Mouse (Mus musculus) thymus, postnatal 4 days (tissue): ENCODE measurements at regions not wholly inside any gene's neighbourhood (a gene's known extent, or its start where the extent isn't known, plus 50 kb on each side); places are given as distances from the start of the nearest gene placed in this dataset.

Source experiments
- DNase-seq: peaks from one replicate; pipeline ENCODE4 v3.0.0; 2021

DNA sequence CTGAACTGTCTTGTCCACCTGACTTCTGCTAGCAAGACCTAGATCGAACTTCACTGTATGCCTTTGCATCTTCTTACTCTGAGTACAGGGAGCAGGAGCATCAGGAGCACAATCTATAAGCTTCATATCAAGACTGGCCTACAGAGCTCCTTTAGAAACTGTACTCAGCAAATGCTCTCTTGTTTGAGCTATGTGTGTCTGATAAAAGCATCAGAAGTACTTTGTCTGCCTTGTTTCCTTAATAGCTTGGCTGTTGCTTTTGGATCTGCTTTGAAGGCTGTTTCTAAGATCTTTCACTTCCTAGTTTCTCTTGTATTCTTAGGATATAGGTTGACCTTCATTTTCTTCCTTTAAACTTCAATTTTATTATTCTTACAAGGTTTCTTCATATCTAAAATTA, 175.3 kb upstream of the Cypt12 start:
- DNase-seq, result no peak

DNA sequence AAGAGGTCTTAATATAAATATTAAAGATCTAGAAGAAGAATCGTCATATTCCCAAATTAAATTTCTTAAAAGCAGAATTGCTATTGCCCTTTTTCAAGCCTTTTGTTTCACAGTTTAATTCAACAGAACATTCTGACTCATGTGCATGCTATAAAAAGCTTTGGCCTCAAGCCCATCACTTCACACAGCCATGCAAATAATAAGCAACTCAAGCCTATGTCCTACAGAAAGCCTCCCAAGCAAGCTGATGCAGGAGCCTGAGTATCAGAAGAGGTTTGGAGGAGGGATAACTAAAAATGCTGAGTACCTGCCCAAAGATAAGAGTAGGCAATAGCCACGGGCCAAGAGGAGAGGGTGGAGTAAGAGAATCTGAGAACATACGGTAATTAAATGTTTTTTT, 169.1 kb upstream of the Cypt12 start:
- DNase-seq, result no peak

DNA sequence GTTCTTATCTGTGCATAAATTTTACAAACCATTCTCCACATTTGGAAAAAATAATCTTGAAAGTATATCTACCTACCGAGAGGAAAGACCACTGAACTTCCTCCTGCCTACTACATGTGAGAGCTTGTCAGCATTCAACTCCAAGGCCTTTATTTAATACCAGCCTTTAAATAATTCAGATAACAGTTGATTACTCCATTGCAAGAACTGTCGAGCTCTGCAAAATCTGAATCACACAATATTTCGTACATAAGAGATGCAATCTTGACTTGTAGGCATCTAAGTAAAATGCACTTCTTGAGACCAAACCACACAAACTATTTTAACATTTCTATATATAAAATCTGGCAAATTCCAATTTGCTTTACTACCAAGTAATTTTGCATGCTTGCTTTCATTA, 164.1 kb upstream of the Cypt12 start:
- no peak for DNase-seq

DNA sequence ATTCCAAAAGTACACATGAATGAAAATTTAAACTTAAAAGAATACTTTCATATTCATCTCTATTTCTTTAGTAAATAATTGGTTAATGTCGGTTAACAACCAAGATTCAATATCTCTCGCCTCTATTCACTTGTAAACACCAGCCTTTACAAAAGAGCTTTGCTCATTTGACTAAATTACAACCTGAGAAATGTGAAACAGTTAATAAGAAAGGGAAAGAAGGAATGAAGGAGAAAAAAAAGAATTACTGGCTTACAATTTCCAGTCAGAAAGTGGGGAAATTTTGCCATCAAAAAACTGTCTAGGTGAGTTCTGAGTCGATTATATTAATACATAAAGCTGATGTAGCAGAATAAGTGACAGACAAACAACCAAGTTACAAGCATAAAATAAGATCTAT, 163.6 kb upstream of the Cypt12 start:
- no peak for DNase-seq

DNA sequence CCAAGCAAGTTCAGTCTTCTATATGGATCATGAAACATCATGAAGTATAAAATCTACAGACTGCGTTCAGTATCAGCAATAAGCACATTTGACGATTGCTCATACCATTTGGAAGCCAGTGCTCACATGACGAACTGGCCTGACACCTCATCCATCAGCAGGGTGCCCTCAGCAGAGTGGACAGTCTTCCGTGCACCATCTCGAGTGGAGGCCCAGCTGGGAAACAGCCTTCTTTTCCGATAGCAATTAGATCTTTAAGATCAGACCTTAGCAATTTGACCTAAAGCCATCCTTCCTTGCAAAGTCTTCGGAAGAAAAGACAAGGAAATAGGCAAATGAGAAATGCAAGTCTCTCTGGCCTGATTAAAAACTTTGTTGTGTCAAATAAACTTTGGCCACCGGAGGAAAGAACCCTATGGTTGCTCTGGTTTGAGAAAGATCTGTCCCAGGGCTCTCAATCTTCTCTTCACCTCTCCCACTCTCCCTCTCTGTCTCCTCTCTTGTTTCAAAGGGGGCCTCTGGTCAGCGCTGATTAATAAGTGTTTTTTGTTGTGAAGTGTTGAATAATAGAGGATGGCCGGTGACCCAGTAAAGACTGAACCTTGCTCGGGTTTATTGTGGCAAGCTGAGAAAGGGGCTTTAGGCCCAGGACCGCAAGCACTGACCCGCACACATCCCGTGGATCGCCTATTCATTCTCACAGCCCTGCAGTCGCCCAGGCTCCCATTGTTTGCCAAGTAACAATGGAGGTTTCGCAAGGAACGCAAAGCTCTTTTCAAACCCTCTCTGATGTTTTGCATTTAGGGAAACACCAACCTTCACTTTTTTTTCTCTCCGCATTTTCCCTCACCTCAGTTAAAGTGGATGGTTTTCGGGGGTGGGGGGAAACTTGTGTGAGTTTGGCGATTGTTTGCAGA, 162.8 kb upstream of the Cypt12 start:
- no peak for DNase-seq

DNA sequence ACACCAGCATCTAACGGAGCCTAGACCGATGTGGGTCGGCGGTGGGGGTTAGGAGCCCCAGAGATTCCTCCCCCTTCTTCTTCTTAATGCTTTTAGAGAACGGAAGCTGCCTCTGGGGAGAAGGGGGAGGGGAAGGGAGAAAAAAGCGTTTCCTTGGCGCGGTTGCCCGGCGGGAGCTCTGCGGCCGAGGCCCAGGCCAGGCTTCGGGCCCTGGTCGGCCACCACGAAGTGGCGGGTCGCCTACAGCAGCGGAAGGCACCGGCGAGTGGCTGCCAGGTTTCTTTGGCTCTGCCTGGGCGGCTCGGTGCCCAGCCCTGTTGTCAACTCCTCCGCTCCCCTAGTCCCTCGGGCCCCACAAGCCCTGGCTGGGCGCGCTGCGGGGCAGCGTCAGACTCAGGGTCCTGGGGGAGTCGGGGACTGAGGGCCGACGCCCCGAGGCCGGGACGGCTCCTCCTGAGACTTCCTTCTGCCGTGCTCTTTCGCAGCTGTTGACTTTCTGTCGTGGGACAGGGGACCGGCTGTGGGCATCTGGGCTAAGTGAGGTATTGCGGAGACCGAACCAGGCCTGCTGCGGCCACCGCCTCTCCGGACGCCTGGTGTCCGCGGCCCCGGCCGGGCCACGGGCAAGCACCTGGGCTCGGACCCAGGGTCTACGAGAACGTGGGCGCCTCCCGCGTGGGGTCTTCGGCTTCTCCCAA, 162.0 kb upstream of the Cypt12 start:
- DNase-seq, result no peak

DNA sequence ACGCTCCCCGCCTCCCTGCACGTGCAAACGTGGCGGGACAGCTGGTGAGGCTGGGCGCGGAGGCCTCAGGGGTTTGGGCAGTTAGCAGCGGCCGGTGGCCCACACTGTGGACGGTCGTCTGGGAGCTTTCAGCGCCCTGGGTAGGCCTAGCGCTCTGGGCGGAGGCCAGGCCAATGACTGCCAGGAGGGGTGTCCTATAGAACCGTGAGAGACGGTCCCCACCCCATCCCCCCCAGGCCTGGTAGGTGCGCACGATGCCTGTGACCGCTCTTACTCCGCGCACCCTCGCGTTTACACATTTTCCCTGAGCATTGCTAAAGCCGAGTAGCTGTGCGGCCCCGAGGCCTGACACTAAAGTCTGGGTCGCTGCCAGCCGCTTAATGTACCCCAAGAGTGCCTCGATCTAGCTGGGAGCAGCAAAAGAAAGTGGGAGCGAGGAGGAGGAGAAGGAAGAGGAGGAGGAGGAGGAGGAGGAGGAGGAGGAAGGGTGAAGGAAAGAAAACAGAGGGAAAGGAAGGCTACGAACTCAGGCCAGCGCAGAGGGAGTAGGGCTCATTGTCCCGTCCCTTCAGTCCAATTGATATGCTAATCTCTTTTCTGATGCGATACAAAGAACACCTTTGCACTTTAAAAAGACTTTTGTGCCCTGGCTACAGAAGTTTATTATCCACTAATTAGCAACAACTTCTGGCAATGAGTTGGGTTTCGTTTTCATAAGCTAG, 161.3 kb upstream of the Cypt12 start:
- no peak for DNase-seq

DNA sequence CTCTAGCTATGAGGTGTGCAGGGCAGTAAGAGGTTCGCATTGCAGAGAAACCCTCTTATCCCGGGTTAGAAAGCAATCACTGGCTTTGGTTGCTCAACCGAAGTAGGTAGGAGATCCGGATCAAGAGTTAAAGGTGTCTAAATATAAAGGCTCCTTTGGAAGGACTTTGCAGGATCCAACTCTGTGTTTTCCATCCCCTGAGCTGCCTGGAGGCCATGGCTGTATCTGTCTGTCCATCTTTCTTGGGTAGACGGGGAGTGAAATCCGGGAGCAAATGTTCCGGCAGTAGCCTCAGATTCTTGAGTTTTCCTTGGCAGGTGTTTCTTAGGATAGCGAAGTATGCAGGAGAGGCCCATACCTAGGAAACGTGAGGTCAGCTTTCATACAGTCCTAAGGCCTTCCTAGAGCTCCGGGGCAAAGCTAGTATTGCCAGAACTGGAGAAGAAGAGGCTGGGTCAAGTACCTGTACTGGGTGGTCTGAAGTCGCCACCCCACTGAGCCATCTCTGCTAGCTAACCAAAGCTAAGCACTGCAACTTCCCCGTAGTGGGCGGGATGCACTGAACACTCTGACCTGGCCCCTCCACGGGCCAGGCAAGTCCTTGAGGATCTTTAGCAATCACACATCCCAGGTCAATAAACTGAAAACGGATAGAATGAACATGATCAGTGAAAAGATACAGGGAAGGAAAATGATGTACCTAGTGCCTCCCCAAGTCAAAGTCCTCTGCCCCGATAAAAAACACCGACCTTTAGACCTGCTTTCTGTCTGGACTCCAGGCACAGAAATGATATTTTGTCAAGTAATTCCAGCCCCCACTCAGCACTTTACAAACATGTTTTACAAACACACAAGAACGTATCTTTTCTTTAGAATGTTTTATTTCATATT, 160.5 kb upstream of the Cypt12 start:
- DNase-seq, result no peak

DNA sequence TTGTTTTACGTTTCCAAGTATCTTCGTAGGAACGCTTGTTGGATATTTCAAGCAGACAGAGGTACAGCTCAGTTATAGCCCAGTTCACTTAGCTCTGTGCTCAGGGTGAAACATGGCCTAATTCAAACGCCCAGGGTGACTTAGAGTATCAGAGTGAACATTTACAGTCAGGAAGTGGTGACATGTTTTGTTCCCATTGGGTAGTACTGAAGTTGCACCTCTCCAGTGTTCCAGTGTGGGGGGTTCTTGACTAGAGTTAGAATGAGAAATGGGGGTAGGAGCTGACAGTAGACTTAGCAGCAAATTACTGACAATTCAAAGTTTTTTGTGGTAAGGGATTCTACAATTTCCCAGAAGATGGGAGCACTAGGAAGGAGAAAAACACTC, 159.9 kb upstream of the Cypt12 start:
- DNase-seq, result no peak

DNA sequence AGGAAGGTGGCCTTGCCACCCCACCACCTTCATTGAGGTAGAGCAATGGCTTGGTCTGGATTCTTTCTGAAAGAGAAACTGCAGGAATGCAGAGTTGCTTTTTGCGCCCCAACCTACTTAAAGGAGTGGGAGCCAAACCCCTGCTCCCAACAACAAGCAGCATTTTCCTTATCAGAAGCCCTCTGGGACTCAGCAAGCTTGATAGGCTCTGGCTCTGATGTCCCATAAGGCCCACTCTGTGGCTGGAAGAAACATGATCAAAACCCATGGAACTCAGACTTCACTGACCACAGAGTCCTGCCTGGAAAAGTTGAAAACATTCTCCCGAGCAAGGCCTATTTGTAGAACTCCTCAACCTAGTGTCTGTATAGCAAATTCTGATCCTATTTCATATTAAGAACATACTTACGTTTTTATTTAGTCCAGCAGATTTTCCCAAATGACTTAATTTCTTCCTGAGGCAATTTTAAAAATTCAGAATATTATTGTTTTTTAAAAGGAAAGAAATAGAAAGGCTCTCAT, 159.4 kb upstream of the Cypt12 start:
- no peak for DNase-seq

DNA sequence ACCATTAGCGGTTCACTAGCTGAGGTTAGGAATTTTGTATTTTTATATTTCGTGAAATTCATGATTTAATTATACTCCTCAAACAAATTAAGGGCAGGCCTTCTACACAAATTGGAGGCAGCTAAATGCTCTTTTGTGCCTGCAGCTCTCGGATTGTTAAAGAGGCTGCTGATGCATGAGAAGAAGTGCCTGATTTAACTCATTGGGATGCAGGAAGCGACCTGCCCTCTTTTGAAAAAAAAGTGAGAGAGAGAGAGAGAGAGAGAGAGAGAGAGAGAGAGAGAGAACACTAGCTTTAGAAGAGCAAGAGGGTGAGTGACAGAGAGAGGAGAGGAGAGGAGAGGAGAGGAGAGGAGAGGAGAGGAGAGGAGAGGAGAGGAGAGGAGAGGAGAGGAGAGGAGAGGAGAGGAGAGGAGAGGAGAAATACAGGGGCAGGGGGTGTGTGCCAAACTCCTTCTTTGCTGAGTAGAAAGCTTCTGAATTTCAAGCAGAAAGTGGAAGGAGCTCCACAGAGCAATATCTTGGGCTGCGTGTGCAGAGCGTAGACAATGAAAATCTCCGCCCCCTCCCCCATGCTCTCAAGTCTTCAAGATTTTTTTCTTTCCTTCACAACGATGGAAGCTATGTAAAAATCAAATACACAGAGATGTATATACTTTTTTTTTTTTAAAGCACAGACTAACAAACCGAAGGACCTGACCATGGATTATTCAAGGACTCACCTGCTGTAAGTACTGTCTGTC, 158.6 kb upstream of the Cypt12 start:
- no peak for DNase-seq

DNA sequence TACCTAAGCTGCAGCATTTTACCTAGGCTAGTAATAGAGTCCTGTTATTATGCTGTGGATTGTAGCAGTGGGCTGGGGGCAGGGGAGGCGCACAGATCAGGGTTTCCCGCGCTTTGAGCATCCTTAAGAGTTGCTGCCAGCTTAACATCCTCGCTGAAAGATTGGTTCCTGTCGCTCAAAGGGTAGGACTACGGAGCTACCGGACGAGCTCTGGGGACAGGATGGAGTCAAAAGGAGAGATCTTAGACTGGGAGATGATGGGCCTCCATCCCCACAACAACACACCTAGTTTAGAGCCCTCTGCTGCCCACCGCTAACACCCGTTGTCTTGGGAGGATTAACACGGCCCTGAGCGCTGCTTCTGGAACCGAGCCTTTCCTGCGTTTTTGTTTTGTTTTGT, 157.9 kb upstream of the Cypt12 start:
- DNase-seq, result no peak

DNA sequence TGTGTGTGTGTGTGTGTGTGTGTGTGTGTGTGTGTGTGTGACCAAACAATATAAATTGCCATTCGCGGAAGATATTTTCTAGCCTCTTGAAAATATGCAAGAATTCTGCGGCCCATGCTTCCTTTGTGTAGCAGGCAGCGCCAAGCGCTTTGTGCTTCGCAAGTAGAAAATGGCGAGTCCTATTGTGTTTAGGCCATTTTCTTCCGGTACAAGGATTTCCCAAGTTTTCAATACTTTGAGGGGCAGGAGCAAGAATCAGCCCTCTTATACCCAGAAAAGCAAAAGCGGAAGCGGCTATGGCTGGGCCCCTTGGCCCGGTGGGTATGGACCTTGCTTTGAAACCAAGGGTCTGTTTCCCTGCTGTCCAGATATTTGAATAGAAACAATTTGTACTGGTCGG, 157.4 kb upstream of the Cypt12 start:
- no peak for DNase-seq

DNA sequence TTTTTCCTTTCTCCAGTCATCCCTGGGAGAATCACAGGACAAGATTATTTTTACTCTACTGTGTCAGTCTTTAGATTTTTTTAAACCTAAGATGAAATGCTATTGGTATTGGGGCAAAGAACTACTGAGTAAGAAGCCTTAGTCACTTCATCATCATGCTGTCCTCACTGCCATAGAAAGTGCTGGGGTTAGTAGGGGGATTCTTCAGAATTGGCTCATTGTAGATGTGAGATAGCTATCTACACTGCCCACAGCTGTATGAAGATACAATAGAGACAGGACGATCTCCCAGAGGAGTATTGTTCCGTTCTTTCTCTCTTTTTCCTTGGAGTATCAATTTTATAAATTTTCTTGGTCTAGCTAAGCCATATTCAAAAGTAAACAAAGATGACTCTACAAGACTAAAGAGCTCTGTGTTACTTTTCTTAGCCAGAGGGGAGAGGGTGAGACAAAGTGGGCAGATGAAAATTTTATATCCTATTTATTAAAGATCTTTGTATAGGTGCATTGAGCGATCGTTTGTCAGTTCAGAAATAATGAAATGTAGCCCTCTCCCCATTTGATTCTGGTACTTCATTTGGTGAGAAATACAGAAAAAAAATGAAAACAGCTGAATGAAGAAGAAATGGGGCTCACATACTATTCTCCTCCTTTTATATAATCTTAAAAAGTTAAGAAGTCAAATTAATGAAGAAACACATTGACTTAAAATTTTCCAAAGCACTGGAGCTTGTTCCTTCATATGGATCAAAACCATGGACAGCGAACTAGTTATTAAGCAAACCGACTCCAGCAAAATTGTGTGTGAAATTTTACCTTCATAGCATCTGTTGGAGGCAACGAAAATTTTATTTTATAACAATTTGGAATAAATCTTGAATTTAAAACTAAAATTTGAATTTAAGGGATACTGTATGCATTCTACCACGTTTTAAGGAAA, 156.6 kb upstream of the Cypt12 start:
- no peak for DNase-seq

DNA sequence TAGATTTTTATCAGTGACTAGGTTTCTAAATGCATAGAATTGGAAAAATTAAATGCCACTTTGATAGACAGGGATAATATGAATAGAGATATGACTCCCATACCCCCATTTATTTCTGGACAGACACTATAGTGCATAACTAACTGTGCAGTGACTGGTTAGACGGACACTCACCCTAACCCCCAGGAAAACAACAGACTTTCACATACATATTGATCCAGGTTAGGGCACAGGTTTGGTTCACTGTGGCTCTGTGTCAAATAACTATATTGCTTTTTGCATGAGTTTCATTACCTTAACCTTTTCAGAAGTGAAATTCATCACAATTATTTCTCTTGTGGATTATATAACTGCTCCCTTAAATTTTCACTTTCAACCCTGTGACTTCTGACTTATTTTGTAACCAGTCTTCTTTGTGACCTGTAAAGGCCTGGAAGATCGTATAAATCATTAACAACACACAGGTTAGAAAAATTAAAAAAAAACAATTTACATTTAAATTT, 155.6 kb upstream of the Cypt12 start:
- DNase-seq, result no peak

DNA sequence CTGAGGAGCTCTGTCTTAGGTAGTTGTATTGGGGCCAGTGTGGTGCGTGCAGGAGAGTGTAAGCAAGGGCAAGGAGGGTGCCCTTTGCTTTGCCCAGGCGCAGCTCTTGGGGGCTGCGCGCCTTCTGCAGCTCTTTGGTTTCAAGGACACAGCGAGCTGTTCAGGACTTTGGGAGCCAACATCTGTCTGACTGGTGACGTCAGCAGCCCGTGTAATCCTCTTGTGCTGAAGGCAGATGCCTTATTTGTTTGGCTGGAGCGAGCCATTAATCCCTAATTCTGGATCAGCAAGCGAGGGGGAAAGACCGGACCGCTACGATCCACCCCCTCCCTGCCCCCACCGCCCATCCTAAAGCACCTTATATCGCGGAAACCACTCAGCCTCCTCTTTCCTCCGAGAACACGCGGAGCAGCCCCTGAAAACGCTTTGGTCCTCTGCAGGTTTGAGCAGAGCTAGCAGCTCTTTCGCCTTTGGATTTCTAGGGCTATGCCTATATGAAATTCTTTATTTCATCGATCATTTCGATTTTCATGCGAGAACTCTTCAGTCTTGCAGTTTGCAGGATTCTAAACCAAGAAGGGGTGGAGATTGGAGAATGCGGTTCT, 154.5 kb upstream of the Cypt12 start:
- DNase-seq, result no peak

DNA sequence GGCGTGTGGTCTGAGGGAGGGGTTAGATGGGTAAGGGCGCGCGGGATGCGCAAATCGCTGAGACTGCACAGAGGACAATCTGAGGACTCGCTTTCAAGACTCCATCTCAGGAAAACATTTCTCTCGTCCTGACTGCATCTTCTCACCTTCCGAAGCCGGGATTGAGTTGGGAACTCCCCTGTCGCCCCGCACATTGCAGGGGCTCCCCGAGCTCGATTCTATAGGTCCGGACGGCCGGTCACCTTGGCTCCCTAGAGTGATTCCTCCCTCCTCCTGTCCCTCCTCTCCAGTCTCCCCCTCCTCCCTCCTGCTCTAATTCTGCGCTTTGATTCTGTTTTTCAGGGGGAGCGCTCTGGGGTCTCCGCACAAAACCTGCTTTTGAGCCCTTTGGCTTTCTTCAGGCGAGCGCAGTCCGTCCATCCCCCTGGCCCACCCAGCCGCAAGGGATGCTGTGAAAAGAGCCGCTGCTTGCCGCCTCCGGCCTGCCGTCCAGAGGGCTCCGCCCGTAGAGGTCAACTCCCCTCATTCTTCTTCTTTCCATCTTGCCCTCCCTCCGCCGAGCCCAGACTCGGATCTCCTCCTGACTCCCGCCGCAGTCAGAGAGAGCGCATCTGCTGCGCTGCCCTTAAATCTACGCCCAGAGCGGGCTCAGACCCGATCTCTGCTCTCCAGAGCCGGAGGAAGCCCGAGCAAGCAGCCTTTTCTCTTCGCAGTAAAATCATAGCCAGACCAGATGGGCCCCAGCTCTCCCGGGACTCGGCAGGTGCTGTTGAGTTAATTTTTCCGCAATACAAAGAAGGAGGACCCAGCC, 153.8 kb upstream of the Cypt12 start:
- DNase-seq, result no peak

DNA sequence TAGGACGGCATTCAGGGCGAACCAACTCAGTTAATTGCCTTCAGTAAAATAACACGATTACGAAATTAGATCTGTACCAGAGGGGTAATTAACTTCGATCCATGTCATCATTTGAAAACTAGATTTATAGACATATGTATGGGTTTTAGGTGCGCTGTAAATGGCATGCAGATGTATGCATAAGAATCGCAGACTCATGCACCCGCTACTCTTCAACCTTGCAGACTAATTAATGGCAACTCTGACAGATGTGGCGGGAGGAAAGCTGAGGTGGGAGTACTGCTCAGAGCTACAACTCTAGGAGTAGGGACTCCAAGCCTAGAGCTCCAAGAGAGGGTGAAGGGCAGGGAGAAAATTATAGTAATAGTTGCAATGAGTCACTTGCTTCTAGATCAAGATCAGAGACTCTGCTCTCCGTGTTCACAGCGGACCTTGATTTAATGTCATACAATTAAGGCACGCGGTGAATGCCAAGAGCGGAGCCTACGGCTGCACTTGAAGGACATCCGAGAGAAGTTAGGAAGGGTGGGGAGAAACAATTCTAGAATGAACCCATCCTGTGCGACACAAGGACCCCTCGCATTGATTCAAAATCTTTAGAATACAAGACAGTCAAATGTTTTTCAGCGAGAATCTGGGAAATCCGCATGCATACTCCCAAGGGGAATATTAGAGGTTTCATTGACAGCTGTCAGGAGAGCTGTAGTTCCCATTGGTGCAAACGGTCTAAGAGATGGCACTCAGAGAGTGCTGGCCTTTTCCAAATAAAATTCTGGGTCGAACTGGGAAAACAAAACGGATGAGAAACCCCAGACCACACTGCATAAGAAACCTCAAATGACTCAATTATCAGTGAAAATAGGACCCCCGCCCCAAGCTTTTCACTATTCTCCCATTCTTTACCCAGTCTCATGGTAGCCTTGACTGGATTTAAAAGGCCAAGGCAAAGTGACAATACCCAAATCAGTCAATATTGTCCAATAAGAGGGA, 152.6 kb upstream of the Cypt12 start:
- DNase-seq, result no peak
